Mouse (Mus musculus) 3134 (cell line): ENCODE measurements around the gene Sgms1.

Experiments used
- DNase-seq: peaks from one replicate; pipeline ENCODE4 v3.0.0-alpha.2; 2011; ENCODE audit warnings: low spot score; ENCODE audit not compliant: insufficient read length; ENCODE audit errors: extremely low read depth

Gene Sgms1

GRCm38 (mm10) chr19:32273714-32274113, 115.8 kb downstream of the Sgms1 start:
- no peak for DNase-seq

DNA sequence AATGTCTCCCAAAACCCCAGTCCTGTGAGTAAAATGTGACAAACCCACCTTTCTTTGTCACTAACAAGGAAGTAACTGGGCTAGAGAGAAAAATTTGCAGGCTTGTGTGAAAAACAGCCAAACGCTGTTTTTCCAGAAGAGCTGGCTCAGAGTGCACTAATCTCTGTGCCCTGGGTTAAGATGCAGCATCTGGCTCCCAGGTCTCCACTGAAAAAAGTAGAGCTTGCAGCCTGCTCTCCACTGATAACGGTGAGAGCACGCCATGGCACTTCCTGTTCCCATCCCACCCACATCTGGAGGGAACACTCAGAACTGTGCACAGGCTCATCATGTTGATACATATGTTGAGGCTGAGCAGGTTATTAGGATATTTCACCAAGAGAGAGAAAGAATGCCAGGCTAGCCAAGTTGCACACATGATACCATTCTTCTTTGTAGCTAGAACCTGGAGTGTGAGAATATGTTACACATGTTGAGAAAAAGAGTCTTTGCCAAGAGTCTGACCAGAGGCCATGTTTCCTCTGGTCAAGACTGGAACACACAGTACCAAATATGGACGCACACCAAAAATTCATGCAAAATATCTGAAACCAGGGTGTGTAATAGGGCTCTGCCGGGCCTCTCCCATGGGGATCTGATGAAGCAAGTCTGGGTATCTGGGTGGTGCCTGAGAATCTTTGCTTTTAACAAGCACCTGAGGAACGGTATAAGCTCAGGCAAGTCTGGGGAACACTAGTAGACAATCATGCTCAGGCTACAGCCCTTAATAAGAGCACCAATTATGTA, 116.8 kb downstream of the Sgms1 start:
- DNase-seq = no peak

DNA sequence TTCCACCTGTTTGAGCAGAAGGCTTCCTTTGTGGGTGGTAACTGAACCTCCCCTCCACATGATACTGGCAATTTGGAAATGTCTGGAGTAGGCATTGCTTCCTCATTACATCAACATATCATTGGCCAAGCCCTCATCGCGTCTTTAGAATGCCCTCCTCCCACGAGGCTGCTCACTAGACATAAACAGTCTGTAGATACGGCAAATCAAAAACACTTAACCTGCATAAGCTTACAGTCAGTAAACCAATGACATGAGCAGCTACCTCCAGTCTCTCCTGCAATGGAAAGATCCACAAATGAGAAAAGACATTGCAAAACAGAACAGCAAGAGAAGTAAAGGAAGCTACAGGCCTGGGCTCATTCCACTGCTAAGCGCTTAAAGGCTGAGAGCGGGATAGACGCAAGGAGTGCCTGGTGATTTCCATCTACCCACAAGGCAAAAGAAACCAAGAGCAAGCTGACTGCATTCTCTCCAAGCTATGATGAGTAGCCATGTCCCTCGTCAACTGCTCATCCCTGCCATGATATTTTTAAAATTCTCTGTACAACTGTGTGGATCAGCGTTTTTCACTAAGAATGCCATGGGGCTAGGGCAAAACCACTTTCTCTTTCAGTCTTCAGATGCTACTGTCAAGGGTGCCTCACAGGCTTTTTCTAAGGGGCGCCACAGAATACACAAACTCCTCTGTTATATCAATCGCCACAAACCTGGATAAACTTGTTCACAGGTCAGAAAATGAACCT, 117.9 kb downstream of the Sgms1 start:
- DNase-seq = no peak

GRCm38 (mm10) chr19:32269844-32270176, 119.7 kb downstream of the Sgms1 start:
- no peak for DNase-seq

GRCm38 (mm10) chr19:32269141-32269843, 120.2 kb downstream of the Sgms1 start:
- DNase-seq = no peak

DNA sequence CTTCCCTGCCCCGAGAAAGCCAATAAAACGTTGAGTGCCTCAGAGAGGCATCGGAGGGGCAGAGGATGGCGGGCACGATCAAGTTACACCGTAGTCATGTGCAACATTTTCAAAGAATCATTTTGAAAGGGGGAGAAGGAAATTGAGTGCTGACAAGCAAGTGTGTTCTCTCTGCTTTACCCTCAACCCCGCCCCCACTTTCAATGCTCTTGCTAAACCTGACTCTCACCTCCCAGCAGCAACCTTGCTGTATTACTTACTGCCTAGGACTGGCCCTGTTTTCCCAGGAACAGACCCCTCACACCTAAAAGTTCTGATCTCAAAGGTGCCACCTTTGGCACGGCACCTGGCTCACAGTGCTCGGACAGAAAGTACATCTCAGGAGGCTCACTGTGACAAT, 121.0 kb downstream of the Sgms1 start:
- DNase-seq = no peak

GRCm38 (mm10) chr19:32266385-32267252, 122.9 kb downstream of the Sgms1 start:
- DNase-seq = peak; percentile 22

DNA sequence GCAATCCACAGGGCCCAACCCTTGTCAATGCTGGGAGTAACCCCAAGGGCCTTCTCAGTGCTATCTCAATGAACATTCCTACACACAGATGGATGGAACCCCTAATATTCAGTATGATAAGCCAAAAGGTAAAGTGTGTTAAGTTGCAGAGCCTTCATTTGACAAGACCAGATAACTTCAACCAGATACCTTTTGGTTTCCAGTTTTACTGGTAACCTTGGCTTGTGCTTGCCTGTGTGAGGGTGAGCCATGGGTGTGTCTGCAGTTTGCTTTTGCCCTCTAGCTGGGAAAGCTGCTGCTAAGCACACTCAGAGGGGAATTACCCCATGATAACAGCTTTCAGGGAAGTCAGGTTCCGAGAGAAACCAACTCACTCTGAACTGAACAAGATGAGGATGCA, 125.8 kb downstream of the Sgms1 start:
- DNase-seq = no peak

DNA sequence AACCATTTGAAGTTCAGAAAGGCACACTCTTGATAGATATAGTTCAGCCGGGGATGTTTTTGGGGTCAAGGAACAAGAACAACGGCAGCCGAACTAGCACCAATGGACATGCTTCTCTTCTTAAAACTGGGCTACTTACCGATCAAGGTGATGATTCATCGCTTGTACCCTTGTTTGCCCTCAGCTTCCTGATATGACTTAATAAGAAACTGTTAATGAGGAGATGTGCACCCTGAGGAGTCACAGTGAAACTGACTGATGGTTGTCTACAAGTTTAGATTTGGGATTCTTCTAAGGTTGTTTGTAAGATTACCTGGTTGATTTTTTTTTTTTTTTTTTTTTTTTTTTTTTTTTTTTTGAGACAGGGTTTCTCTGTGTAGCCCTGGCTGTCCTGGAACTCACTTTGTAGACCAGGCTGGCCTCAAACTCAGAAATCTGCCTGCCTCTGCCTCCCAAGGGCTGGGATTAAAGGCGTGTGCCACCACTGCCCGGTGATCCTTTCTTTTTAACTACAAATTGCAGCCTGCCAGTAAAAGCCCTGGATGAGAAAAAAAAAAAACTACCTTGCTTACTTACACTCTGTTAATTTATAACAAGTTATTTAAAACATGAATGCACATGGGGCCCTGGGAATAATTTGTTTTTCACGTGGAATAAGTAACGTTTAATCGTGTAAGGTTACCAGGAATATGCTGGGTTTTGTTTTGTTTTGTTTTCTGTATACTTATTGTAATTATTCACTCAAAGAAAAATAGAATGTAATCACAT, 126.5 kb downstream of the Sgms1 start:
- DNase-seq = no peak

GRCm38 (mm10) chr19:32260869-32261688, 128.4 kb downstream of the Sgms1 start:
- no peak for DNase-seq

GRCm38 (mm10) chr19:32259830-32260229, 129.7 kb downstream of the Sgms1 start:
- no peak for DNase-seq

DNA sequence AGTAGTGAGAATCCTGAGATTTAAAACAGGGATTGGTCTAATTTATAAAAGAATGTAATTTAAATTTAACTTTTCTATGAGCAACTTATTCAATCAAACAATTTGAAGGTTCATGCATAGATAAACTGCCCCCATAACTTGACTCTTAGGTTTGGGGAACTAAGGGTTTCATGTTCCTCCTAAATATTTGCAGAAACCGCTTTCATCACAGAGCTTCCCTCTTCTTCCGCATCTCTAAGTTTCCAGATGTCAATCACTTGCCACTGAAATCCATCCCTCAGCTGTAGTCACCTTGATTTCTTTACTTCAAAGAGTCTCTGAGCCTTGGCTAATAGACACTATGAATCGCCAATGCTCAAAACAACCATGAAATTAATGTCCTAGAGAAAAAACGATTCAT, 130.5 kb downstream of the Sgms1 start:
- no peak for DNase-seq

DNA sequence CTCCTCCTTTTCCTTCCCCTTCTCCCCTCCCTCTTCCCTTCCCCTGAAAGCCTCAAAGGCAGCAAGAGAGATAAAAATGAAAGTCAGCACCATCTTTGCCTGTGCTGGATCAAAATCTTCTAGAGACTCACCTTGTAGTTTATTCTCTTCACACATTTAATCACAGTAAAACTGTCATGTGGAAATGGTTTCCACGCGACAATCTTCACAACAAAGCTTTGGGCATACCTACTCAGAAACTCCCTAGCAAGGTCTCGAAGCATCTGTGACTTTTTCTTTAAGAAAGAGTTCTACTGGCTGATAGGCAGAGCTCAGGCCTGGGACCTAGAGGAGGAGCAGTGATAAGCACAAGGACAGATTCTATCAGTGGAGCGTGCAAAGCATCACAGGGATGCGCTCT, 131.4 kb downstream of the Sgms1 start:
- DNase-seq = no peak

- no peak for DNase-seq
Observed at GRCm38 (mm10) chr19:32257616-32258015, 131.9 kb downstream of the Sgms1 start.

- DNase-seq = no peak
Observed at GRCm38 (mm10) chr19:32256706-32257415, 132.7 kb downstream of the Sgms1 start.

DNA sequence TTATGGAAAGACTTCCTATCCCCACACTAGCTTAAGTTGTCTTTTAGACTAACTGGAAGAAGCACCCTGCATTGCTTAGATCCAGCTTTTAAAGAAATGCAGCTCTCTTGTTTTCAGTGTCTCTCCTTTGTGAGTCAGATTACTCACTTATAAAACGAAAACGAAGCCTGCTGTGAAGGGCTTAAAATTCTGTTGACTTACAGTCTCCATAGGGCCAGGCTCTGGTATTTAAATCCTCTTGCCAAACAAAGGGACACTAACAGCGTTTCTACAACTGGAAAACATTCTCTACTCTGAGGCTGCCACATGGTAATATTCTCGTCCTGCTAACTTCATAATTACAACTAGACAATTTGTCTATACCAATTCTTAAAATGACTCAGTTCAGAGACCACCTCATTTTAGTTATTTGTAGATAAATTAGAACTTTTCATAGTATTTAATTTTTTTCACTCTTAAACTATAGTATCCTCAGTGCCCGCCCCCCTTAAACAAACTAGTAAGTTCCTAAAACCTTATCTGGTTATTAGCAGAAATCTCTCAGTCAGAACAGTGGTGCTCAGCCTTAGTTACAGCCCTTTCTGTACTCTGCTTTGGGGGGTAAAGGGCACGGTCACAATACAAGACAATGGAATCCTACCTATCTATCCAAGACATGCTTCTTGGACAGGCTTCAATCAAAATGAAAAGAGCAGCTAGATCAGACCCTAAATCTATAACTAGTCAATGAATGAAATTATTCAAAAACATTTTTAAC, 133.9 kb downstream of the Sgms1 start:
- no peak for DNase-seq

DNA sequence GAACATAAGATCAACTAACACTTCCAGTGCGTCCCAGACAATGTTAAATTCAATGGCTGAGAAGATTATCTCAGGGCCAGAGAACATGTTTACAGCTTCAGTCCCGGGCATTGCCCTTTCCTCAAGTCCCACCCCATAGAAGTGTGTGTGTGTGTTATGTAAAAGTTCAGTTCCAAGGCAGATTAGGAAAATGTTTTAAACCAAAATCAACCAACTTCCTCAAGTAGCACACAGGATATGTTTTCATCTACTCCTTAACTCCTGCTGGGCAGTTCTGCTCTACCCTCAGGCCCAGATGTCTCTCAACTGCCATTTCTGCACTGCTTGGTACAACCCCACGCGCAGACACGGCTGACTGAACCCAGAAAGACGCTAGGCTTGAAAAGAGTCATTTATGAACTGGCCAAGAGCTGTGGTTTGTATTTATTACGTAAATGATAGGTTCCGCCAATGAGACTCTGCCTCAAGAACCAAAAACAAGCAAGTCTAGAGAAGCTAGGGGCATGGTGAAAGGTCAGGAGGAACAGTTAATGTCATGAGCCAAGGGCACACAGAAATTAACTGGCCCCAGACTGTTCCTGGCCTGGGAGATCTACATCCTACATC, 134.7 kb downstream of the Sgms1 start:
- DNase-seq = no peak
